Mouse (Mus musculus) olfactory bulb, adult 2 months (tissue): ENCODE data around the gene Tmem269. TPM values are rescaled to one million over a fixed set of nuclear protein-coding genes. Genes with fewer than 3 reads are reported as not detected.

Experiments
- H3K27ac ChIP-seq: fragments of 200-500 bp; 2 replicates; pipeline ENCODE4 v1.5.1; 2012; ENCODE audit warnings: low read depth, low read length; ENCODE audit not compliant: insufficient read depth
- H3K4me1 ChIP-seq: fragments of 200-500 bp; 2 replicates; pipeline ENCODE4 v1.6.1; 2012; ENCODE audit warnings: low read length; ENCODE audit not compliant: control insufficient read depth, insufficient read depth
- H3K4me3 ChIP-seq: fragments of 200-500 bp; 2 replicates; pipeline ENCODE4 v1.5.1; 2012; ENCODE audit warnings: mild to moderate bottlenecking, low read depth, low read length, moderate library complexity; ENCODE audit not compliant: insufficient read depth
- CTCF ChIP-seq: fragments of 200-500 bp; IDR thresholded peaks from 2 replicates; pipeline ENCODE4 v1.5.1; 2012; ENCODE audit warnings: low read depth, mild to moderate bottlenecking, low read length, moderate library complexity; ENCODE audit not compliant: insufficient read depth
- POLR2A ChIP-seq: fragments of 200-500 bp; IDR thresholded peaks from 2 replicates; pipeline ENCODE4 v1.6.1; 2012; ENCODE audit warnings: mild to moderate bottlenecking, low read depth, low read length, moderate library complexity; ENCODE audit not compliant: insufficient read depth
- WGBS: fragments of 180-500 bp; shearing (Covaris S2); methylation state at CpG from one replicate; pipeline ENCODE4 v1.1.7; 2018; 5-methylcytosine and 5-hydroxymethylcytosine counted together
- polyA plus RNA-seq: library from polyadenylated mRNA; stranded (reverse); fragments of >200 nt; gene quantifications from 2 replicates; pipeline ENCODE4 v1.2.4, GENCODE M21; 2012; ENCODE audit warnings: low replicate concordance; ENCODE audit not compliant: missing spikeins, insufficient read depth, insufficient read length

Gene Tmem269
- not detected in 2 replicates for polyA plus RNA-seq

- TF ChIP-seq POLR2A (no peak), CTCF (no peak)
- H3K4me3 ChIP-seq, result no peak within 1 kb of the TSS
- H3K27ac ChIP-seq, result no peak within 1 kb of the TSS
- no peaks in the 10 kb centered on the region for H3K4me1 ChIP-seq
- WGBS, result 31% methylated on average over 11 of the region's 11 CpGs
These were observed at the start of gene Tmem269 for GRCm38 (mm10) chr4:119218169-119218568. Gene Tmem269 (minus strand): TSS chr4:119218217.

GRCm38 (mm10) chr4:119266606-119267005 lies 48.6 kb upstream of the Tmem269 start:
- H3K27ac ChIP-seq, result no peak overlapping the region
- no peak for TF ChIP-seq POLR2A
- TF ChIP-seq CTCF, result no peak
- H3K4me1 ChIP-seq, result no peaks in the 10 kb centered on the region
- 71% methylated on average over 13 of the region's 13 CpGs for WGBS
- H3K4me3 ChIP-seq, result no peak overlapping the region

- WGBS, result 41% methylated on average over 3 of the region's 3 CpGs
- H3K4me1 ChIP-seq, result no peaks in the 10 kb centered on the region
- H3K27ac ChIP-seq, result no peak overlapping the region
- TF ChIP-seq CTCF, result no peak
- no peak for TF ChIP-seq POLR2A
- no peak overlapping the region for H3K4me3 ChIP-seq
These were observed 45.4 kb upstream of the Tmem269 start for GRCm38 (mm10) chr4:119263459-119263858.

GRCm38 (mm10) chr4:119262483-119262882 lies 44.5 kb upstream of the Tmem269 start:
- Histone ChIP-seq H3K27ac (no peak overlapping the region), H3K4me1 (no peaks in the 10 kb centered on the region), H3K4me3 (no peak overlapping the region)
- WGBS, result 91% methylated on average over 5 of the region's 5 CpGs
- no peak for TF ChIP-seq CTCF
- TF ChIP-seq POLR2A, result no peak

- WGBS, result 74% methylated on average over 7 of the region's 7 CpGs
- no peak overlapping the region for H3K4me3 ChIP-seq
- TF ChIP-seq POLR2A, result no peak
- no peak for TF ChIP-seq CTCF
These were observed 43.2 kb upstream of the Tmem269 start for GRCm38 (mm10) chr4:119261087-119261713.

DNA sequence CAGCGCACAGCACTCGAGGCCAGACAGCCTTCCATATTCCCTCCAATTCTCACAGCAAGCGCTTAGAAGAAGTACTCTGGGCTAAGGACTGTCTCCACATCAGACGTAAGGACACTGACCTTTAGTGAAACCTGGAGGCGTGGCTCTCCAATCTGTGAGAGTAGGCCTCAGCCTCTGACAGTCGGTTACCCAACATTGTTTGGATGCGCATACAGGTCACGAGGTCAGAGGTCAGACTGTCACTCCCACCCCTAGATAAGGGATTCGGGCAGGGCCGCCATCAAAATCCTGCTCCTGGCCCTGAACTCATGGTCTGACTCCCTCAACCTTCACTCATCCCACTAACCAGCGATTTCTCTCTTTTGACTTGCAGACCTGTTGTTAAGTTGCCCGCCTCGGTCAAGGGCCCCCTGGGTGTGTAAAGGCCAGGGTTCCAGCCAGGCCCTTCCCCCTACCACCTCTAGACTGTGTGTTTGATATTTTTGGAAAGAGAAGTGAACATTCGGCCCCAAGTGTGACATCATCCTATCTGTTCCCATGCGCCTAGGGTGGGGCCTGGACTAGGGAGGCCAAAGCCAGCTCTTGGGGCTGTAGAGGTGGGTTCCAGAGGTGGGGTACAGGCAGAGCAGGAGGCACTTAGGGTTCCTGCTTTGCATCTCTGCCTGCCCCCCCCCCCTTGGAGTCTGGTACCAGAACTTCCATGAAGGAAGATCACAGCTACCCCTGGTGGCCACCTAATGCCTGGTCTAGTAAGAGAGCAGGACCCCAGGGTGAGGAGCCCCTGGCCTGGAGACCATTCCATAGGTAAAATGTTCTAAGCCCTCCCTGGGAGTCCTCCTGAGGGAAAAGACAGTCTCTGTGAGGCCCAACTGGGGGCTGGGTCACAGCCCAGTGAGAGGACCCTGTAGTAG lies 41.6 kb upstream of the Tmem269 start:
- 90% methylated on average over 15 of the region's 15 CpGs for WGBS
- Histone ChIP-seq H3K4me3 (no peak overlapping the region), H3K27ac (no peak overlapping the region), H3K4me1 (0 out of 2 replicates have a peak, but pooled peaks cover 4% of the 10 kb centered on the region)
- TF ChIP-seq POLR2A, result no peak
- TF ChIP-seq CTCF, result no peak

More at GRCm38 (mm10) chr4:119261087-119261713, 43.2 kb upstream of the Tmem269 start:
- Histone ChIP-seq H3K4me1 (no peaks in the 10 kb centered on the region), H3K27ac (no peak overlapping the region)

GRCm38 (mm10) chr4:119257083-119257482 lies 39.1 kb upstream of the Tmem269 start:
- TF ChIP-seq POLR2A, result no peak
- no peak overlapping the region for H3K27ac ChIP-seq
- H3K4me1 ChIP-seq, result peaks cover 12% of the 10 kb centered on the region
- H3K4me3 ChIP-seq, result no peak overlapping the region
- 89% methylated on average over 6 of the region's 6 CpGs for WGBS

DNA sequence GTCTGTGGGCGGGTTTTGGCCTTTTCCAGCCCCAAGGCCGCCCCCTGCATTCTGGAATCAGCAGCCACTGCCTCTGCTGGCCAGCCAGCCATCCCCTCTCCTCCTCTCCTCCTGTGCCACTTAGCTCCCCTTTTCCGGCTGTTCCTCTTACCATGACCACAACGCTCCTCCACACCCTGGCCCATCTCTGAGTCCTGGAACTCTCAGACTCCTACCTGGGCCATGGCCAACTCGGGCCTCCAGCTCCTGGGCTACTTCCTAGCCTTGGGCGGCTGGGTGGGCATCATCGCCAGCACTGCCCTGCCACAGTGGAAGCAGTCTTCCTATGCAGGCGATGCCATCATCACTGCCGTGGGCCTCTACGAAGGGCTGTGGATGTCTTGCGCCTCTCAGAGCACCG lies 37.3 kb upstream of the Tmem269 start, which contains the start of gene Cldn19:
Gene Cldn19, plus strand, starts transcription at position 64 of the 400 bp plus-strand sequence.
- TF ChIP-seq POLR2A (no peak), CTCF (no peak)
- peaks cover 12% of the 10 kb centered on the region for H3K4me1 ChIP-seq
- H3K4me3 ChIP-seq, result no peak within 1 kb of the TSS
- WGBS, result 75% methylated on average over 12 of the region's 12 CpGs
- H3K27ac ChIP-seq, result no peak within 1 kb of the TSS
